Mouse (Mus musculus): ENCODE data around the gene Gm20917.
"Not testable (repeated sequence)": the region's sequence is repeated elsewhere in the genome, so short reads cannot be mapped to it uniquely, and the experiment has no call there.

Gm20917 gene

DNA sequence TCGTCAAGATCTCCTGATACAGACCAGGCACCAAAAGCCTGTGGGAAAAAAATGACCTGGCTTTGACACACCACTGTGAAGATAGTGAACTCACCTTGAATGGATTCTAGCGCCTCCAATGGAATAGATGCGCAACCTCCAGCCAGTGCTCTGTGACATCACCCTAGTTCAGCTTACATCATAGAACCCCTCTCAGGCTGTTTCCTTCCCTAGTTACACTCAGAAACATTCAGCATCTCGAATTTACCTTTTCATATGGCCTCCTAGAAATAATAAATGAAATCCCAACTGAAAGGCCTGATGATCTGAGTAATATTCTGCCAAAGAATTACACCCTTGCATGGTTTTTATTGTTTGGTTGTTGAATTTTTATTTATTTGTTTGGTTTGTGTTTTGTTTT lies at the start of gene Gm20917:
TSS of gene Gm20917 (minus strand) at position 101 of the 400 bp plus-strand sequence.
- DNase-seq (ENCODE audit: low spot score in 2 of 2): not testable (repeated sequence)

Data from urinary bladder, adult 18-20 months (tissue).